Mouse (Mus musculus) gonadal fat pad, adult 2 months (tissue): ENCODE measurements around the gene Trim65. TPM values are rescaled to one million over a fixed set of nuclear protein-coding genes. Genes with fewer than 3 reads are reported as not detected.
"Not testable (repeated sequence)": the region's sequence is repeated elsewhere in the genome, so short reads cannot be mapped to it uniquely, and the experiment has no call there.

ENCODE experiments used
- DNase-seq: peaks from one replicate; pipeline ENCODE4 v3.0.0-alpha.2; 2012; ENCODE audit warnings: low read depth
- polyA plus RNA-seq: library from polyadenylated mRNA; depleted of rRNA; stranded (reverse); fragments of >200 nt; gene quantifications from 2 replicates; pipeline ENCODE4 v1.2.3, GENCODE M21; 2012

The Trim65 gene
- polyA plus RNA-seq, 1 experiment = 8.8 TPM

DNA sequence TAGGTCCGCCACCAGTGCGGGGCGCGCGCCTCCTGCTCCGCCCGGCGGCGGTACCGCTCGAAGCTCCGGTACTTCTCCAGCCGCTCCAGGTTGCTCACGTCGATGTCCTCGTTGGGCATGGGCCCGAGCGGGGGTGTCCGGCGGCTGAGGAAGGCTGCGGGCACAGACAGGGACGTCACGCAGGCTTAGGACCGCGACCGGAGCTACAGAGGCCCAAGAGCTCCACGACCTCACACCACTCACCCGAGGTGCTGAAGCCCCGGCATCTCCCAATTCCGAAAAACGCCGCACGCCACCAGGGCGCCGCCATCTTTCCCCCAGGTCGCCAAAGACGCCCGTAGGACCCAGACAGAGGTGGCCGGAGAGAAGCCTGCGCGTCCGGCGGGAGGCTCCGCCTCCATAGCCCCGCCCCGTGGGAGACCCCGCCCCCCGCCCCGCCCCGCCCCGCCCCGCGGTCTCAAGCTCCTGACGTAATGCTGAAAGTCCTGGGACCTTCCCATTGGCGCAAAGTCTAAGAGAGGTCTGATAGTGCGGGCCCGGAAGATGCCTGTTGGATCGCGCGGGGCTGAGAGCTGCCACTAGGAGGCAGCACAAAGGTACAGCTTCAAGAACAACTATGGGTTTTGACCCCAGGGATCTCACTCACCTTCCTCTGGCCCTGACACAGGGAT, 7.7 kb upstream of the Trim65 start, which contains the start of gene Mrpl38:
Gene Mrpl38 (minus strand): TSS at position 401 of the 671 bp plus-strand sequence.
- peak; percentile 63 for DNase-seq

- DNase-seq = no peak
These were observed 7.2 kb upstream of the Trim65 start for GRCm38 (mm10) chr11:116138096-116138467.

DNA sequence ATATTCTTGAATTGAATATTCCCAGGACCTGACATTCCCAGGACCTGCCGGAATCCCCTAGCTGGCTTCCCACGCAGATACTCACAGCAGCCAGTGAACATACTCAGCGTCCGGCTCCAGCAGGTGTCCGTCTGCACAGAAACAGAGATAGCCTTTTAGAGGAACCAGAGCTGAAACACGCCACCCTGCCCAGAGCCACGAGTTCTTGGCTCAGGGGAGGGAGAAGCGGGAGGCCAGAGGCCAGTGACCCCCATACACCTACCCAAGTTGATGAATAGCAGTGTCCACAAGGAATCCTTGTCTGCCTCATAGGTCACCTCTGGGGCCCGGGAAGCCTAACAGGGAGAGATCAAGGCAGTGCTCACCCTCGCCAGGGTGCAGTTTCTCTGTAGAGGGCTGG, 3.2 kb upstream of the Trim65 start:
- no peak for DNase-seq

DNA sequence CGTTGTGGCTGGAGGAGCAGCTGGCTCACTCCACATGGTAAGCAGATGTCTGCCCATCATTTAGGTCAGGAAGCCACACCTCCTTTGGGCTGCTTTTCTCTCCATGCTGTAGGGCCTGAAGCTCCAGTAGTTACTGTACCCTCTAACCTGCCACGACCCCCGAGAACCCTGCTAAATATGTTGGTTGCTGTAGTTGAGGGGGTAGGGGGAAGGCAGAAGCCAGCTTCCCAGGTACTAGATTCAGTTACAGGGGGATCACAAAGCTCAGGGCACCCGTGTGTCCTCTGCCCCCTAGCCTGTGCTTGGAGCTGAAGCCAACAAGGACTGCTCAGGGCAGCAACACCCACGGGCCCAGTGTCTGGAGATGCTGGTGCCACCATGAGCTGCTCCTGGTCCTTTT, 2.6 kb upstream of the Trim65 start:
- DNase-seq = no peak

DNA sequence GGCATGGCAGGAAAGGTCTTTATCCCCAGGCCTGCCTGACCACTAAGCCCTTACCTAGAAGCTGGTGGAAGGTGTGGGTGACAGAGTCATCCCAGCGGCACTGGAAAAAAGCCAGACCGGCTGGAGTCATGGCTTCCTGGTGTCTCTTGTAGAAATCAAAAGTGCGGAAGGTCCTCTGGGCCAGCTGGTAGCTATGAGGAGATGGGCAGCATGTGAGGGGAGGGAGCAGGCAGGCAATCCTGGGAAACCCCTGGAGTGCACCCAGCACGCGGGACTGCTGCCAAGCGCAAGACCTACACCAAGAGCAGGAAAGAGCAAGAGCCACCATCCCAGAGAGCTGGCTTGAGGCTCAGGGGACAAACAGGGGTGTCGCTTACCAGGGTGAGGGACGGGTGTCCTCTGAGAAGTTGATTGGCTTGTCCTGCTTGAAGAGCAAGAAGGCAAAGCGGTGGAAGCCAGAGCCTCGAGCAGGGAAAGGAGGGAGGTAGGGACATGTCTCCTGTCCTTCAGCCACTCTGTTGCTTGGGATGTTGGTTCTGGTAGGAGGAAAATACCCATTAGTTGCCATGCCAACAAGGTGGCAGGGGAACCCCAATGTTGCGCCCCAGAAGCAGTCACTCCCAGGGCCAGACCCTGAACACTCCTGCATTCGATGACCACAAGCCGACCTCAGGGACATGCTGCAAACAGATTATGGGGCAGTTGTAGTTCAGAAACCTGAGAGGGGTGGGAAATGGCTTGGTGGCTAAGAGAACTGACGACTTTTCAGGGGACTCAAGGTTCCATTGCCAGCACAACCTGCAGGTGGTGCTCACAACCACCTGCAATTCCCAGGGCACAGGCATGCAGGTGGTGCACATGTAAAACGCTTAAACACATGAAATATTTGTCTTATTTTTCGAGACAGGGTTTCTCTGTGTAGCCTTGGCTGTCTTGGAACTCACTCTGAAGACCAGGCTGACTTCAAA, 1.7 kb upstream of the Trim65 start:
- DNase-seq = no peak

DNA sequence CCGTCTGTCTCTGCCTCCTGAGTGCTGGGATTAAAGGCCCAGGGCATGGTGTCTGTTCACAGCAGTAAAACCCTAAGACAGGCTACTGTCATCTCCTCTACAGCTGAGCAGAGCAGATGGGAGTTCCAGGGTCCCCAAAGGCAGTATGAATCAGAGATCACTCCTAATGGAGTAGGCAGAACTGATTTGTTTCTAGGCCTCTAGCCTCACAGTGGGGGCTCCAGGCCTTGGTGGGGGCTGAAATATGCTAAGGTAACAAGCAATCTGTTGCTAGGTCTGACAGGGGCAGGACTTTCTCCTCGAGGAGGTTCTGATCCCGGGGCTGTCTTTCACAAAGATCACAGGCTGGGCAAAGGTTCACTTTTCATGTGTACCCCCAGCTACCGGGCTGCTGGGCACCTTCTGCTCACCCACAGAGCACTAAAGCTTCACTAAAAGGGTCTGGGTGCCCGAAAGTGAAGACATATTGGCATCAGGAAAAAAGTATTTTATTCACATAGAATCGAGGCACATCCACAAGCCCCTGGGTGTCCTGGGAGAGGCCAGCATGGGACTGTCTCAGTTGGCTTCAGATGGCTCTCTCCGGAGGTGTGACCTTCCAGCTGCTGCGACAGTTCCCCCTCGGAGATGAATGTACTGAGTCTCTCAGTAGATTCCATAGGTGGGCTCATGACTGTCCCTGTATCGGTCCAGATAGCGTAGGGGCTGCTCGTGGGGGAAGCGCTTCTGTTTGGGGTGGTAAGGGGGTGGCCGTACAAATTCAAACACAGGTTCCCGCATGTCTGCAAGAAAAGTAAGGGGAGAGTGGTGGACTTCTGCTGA, 632 bp upstream of the Trim65 start:
- DNase-seq = no peak

- DNase-seq = no peak
These were observed 888 bp downstream of the Trim65 start for GRCm38 (mm10) chr11:116129993-116130487.

- DNase-seq = no peak
These were observed 1.7 kb downstream of the Trim65 start for GRCm38 (mm10) chr11:116129091-116129790.

- no peak for DNase-seq
These were observed 2.9 kb downstream of the Trim65 start for GRCm38 (mm10) chr11:116127986-116128385.

DNA sequence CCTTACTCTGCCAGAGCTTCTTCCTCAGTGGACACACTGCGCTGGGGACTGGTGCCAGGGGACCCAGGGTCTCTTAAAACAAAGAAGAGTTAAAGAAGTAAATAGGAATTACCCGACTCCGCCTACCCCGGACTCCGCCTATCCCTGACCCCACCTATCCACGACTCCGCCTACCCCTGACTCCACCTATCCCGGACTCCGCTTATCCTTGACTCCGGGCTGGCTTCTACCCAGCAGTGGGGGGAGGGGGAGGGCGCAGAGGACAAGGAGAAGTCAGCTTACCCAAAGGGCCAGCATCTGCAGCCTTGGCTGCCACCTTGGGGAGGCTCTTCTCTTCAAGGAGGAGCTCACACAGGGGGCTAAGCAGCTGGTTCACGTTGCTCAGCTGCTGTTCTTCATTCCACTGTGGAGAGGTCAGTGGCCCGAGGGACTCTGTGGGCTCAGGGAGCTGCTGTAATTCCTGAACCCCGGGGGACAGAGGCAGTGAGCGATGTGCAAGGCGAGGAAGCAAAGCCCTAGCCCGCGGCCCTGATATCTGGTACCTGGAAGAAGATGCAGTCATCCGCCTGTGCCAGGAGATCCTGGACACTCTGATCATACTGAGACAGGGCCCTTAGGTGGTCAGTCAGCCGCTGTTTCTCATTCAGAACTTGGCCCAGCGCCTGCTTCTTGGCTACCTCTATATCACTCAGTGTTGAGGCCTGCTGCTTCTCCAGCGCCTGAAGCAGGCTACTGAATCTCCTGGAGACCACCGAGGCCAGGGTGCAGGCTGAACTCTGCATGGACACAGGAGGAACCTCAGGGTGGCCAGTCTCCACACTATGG, 3.6 kb downstream of the Trim65 start, which contains the start of gene Trim47:
Gene Trim47 (minus strand): TSS at position 55 of the 825 bp plus-strand sequence.
- no peak for DNase-seq

GRCm38 (mm10) chr11:116126261-116126660, 4.7 kb downstream of the Trim65 start:
- no peak for DNase-seq

DNA sequence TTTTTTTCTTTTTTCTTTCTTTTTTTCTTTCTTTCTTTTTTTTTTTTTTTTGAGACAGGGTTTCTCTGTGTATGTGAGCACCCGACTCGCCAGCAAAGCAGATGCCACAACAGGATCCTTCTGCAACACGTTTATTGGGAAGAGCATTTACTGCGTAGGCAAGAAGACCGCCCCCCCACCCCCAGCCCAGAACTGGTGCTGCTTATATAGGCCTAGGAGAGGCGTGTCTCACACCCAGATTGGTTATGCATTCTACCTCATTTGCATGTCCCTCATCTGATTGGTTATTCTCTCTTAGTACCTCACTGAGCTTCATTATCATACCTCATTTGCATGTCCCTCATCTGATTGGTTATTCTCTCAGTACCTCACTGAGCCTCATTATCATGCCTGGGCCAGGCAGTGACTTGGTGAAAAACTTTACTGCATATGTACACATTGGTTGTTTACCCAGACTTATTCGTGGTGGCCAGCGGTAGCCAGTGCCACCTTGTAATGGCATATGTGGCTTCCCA, 9.1 kb downstream of the Trim65 start:
- DNase-seq = not testable (repeated sequence)

- DNase-seq = no peak
These were observed 13.1 kb downstream of the Trim65 start for GRCm38 (mm10) chr11:116117819-116118218.

DNA sequence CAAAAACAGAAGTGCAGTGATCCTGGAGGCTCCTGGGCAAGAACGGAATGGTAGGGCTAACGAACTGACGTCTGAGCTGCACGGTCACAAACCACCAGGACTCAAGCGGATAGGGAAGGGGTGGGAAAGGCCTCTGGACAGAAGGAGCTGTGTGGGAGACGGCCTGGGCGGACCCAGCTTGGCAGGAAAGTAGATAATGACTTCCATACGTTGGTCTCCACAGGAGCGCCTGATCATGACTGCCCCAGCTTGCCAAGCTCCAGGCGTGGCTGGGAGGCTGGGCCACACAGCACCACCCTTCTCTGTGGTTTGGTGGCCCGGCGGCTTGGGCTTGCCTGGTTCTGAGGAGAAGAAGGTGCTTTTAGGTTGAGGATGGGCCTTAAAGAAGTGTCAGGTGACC, 13.7 kb downstream of the Trim65 start:
- DNase-seq = no peak

- DNase-seq = no peak
These were observed 19.2 kb downstream of the Trim65 start for GRCm38 (mm10) chr11:116111611-116112203.

DNA sequence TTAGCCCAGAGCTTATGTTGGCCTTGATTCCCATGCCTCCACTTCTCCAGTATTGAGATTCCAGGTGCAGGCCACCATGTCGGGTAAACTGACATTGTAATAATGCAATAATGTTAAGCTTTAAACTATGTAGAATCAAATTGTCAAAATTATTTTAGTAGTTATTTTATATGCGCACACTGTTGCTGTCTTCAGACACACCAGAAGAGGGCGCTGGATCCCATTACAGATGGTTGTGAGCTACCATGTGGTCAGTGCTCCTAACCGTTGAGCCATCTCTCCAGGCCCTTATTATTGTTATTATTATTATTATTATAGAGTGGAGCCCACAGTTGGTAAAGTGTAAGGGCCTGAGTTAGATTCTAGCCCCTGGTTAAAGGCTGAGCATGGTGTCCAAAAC, 19.9 kb downstream of the Trim65 start:
- DNase-seq = no peak

DNA sequence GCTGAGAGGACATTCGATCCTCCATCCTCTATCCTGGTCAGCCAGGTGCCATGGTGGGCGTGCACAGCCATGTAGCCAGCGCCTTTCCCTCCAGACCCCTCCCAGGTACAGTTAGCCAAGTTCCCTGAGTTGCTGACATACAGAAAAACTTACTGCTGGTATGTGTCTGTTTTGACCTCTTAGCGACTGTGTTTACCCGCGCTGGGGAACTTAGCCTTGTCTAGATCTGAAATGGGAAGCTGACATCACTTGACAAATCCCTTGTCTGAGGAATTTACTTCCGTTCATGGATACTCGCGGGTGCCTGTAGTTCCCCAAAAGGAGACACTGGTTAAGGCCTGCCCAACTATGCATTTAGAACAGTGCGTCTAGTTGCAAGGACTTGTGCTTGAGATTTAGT, 20.4 kb downstream of the Trim65 start:
- DNase-seq = no peak

- DNase-seq = no peak
These were observed 20.8 kb downstream of the Trim65 start for GRCm38 (mm10) chr11:116110131-116110530.

- DNase-seq = no peak
These were observed 21.4 kb downstream of the Trim65 start for GRCm38 (mm10) chr11:116109441-116110081.
